Mouse (Mus musculus) megakaryocyte-erythroid progenitor cell, adult 5-6 weeks (primary cell): ENCODE results near the gene Gramd1b. TPM values are rescaled to one million over a fixed set of nuclear protein-coding genes. Genes with fewer than 3 reads are reported as not detected.

Experiments
- ATAC-seq: replicated peaks from 2 replicates; pipeline ENCODE4 v1.8.0; 2016; ENCODE audit warnings: mild to moderate bottlenecking, inconsistent platforms; ENCODE audit not compliant: severe bottlenecking, poor library complexity, low FRiP score, low TSS enrichment
- total RNA-seq, 2 experiments: library from RNA; stranded (forward) in 1 of 2; stranded (reverse) in 1 of 2; fragments of 200-1000, 215-1000 nt in 1 of 2; fragments of >200 nt in 1 of 2; fragmentation: Nextera tagmentation in 1 of 2; gene quantifications; 2 replicates each; pipeline ENCODE4 v1.2.3; 2014 to 2017

Gene Gramd1b
- total RNA-seq, 2 experiments from 2014 or later = 13.5 to 19.2 TPM

DNA sequence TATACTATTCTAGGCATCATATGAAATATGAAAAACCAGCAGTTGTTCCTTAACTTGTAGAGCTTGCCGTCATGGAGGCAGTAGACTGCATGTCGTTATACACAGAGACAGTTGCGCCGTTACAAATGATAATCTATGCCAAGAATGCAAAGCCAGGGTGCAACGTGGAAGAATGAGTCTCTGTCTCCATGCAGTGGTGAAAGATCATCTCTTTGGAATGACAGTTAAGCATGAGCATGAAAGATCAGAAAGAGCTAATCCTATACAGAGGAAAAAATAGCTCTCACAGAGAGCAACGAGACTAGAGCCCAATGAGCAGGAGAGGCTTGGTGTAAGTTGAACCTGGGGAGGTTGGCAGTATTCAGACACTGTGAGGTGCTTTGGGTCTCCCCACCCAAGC is 284.5 kb downstream of the Gramd1b start:
- no peak for ATAC-seq

GRCm38 (mm10) chr9:40245974-40246665 is 285.1 kb downstream of the Gramd1b start:
- no peak for ATAC-seq

DNA sequence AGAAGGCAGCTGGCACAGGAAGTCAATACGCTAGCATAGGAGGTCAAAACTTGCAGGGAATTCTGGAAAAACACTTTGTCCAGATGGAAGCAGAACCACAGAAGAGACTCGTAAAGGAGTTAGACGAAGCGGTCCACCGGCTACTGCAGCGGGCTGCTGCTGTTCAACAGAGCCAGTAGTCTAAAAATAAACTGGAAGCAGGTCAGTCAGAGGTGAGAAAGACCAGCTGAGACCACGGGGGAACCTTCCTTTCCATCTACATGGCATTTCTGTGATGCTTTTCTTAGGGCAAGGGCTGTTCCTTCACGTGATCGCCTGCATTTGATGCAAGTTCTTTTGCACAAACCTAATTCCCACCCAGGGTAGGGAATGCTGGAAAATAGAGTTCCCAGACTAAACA is 285.7 kb downstream of the Gramd1b start:
- no peak for ATAC-seq

Other genes starting within 250 kb of the Gramd1b start
- not detected in 2 replicates for gene Gm21915, start 139.2 kb upstream of the Gramd1b start, total RNA-seq (2014; fragmentation: Nextera tagmentation)
- not detected in 2 replicates for gene Gm21915, start 139.2 kb upstream of the Gramd1b start, total RNA-seq (2017)
- gene Clmp, start 154.6 kb upstream of the Gramd1b start, total RNA-seq (2014; fragmentation: Nextera tagmentation) = not detected in 2 replicates
- gene Clmp, start 154.6 kb upstream of the Gramd1b start, total RNA-seq (2017) = 0.19 and 0.27 TPM in 2 replicates